Mouse (Mus musculus) liver, embryonic 14.5 days (tissue): ENCODE data around the gene Hpdl. TPM values are rescaled to one million over a fixed set of nuclear protein-coding genes. Genes with fewer than 3 reads are reported as not detected.
A peak's percentile ranks its signal among the peaks of the same experiment; 100 is the strongest.

Experiments
- ATAC-seq: fragments of 200-750 bp; cut with Nextera tagmentation; 2 replicates; pipeline ENCODE4 v1.8.0; 2017; ENCODE audit warnings: moderate number of reproducible peaks, mild to moderate bottlenecking, moderate library complexity; ENCODE audit not compliant: insufficient read depth
- DNase-seq, 3 experiments: peaks; one replicate each; pipeline ENCODE4 v3.0.0-alpha.2; 2012 to 2013; ENCODE audit warnings: low read depth in 3 of 3, low spot score in 3 of 3
- H3K27ac ChIP-seq: fragments of 300-500 bp; sonication (generic); 2 replicates; pipeline ENCODE4 v1.5.1; 2014; ENCODE audit warnings: moderate library complexity, mild to moderate bottlenecking, control low read depth, inconsistent platforms
- H3K27me3 ChIP-seq: fragments of 300-500 bp; sonication (generic); 2 replicates; pipeline ENCODE4 v1.6.1; 2014; ENCODE audit warnings: mild to moderate bottlenecking, low read length, moderate library complexity; ENCODE audit not compliant: control insufficient read depth, insufficient read depth
- H3K36me3 ChIP-seq: fragments of 300-500 bp; sonication (generic); replicated peaks from 2 replicates; pipeline ENCODE4 v1.6.1; 2014; ENCODE audit warnings: low read depth; ENCODE audit not compliant: control insufficient read depth, insufficient read depth
- H3K4me1 ChIP-seq, 2 experiments: fragments of 200-500 bp in 1 of 2; fragments of 300-500 bp in 1 of 2; sonication (generic) in 1 of 2; replicated peaks; 2 replicates each; pipeline ENCODE4 v1.6.1; 2012 to 2014; ENCODE audit warnings: antibody characterized with exemption in 1 of 2, inconsistent platforms in 1 of 2, low read length in 1 of 2; ENCODE audit not compliant: control insufficient read depth in 2 of 2, insufficient read depth in 2 of 2
- H3K4me2 ChIP-seq: fragments of 300-500 bp; sonication (generic); 2 replicates; pipeline ENCODE4 v1.6.1; 2014; ENCODE audit warnings: low read depth, mild to moderate bottlenecking, control low read depth, moderate library complexity
- H3K4me3 ChIP-seq, 2 experiments: fragments of 200-500 bp in 1 of 2; fragments of 300-500 bp in 1 of 2; sonication (generic) in 1 of 2; 2 replicates each; pipeline ENCODE4 v1.5.1; 2012 to 2014; ENCODE audit warnings: low read depth in 2 of 2, low read length in 2 of 2, mild to moderate bottlenecking in 2 of 2, control low read depth in 1 of 2, inconsistent platforms in 1 of 2, moderate library complexity in 1 of 2; ENCODE audit not compliant: insufficient read depth in 1 of 2
- H3K9ac ChIP-seq: fragments of 300-500 bp; sonication (generic); replicated peaks from 2 replicates; pipeline ENCODE4 v1.6.1; 2014; ENCODE audit warnings: mild to moderate bottlenecking, control low read depth, moderate library complexity
- H3K9me3 ChIP-seq: fragments of 300-500 bp; sonication (generic); 2 replicates; pipeline ENCODE4 v1.6.1; 2016; ENCODE audit warnings: low read length, mixed read lengths; ENCODE audit not compliant: control insufficient read depth
- CTCF ChIP-seq: IDR thresholded peaks from 2 replicates; pipeline ENCODE4 v1.5.1; 2016; ENCODE audit warnings: antibody characterized with exemption, low read depth, control low read depth
- EP300 ChIP-seq: IDR thresholded peaks from 2 replicates; pipeline ENCODE4 v1.6.1; 2016; ENCODE audit warnings: antibody characterized with exemption, low read depth
- WGBS: fragments of 180-500 bp; shearing (Covaris S2); extraction: QIAGEN DNeasy Blood & Tissue Kit; methylation state at CpG from one replicate; pipeline ENCODE4 v1.1.7; 2014; ENCODE audit not compliant: insufficient replicate concordance; 5-methylcytosine and 5-hydroxymethylcytosine counted together
- polyA plus RNA-seq, 2 experiments: library from polyadenylated mRNA; depleted of rRNA in 1 of 2; stranded (reverse) in 1 of 2; unstranded in 1 of 2; fragments of >200 nt; fragmentation: Nextera tagmentation in 1 of 2; extraction: Ambion mirVana in 1 of 2; gene quantifications; 2 replicates each; pipeline versions ENCODE4 v1.2.1 to v1.2.3; 2012 to 2014

Hpdl gene
- polyA plus RNA-seq, 2 experiments = 0.19 TPM

GRCm38 (mm10) chr4:116780541-116780940 lies 41.0 kb downstream of the Hpdl start:
- Histone ChIP-seq H3K36me3 (no peaks in the 10 kb centered on the region), H3K9me3 (no peaks in the 10 kb centered on the region), H3K4me3 (no peak overlapping the region), H3K27me3 (no peaks in the 10 kb centered on the region), H3K4me1 (no peaks in the 10 kb centered on the region), H3K4me2 (no peak overlapping the region), H3K9ac (no peak overlapping the region), H3K27ac (no peak overlapping the region)
- no peak for ATAC-seq
- WGBS = 53% methylated on average over 2 of the region's 2 CpGs
- no peak for TF ChIP-seq EP300
- no peak for TF ChIP-seq CTCF
- DNase-seq = no peak

- H3K9me3 ChIP-seq = no peaks in the 10 kb centered on the region
- no peaks in the 10 kb centered on the region for H3K27me3 ChIP-seq
- H3K4me3 ChIP-seq = no peak overlapping the region
- H3K9ac ChIP-seq = no peak overlapping the region
- no peak for TF ChIP-seq EP300
- no peaks in the 10 kb centered on the region for H3K4me1 ChIP-seq
- H3K27ac ChIP-seq = no peak overlapping the region
- H3K36me3 ChIP-seq = no peaks in the 10 kb centered on the region
- no peak for DNase-seq
- 61% methylated on average over 3 of the region's 3 CpGs for WGBS
- ATAC-seq = no peak
- H3K4me2 ChIP-seq = no peak overlapping the region
Observed at GRCm38 (mm10) chr4:116777079-116777478, 44.4 kb downstream of the Hpdl start.

DNA sequence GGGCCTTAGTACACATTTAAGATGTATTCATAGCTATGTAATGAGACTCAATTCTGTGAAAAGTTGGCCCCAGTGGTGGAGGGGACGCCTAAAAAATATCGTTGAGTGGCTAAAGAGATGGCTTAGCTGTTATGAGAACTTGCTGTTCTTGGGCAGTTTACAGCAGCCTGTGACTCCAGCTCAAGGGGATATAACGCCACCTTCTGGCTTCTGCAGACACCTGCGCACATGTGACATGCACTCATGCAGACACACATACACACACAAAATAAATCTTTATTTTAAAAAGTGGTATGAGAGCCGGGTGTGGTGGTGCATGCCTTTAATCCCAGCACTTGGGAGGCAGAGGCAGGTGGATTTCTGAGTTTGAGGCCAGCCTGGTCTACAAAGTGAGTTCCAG lies 45.1 kb downstream of the Hpdl start:
- no peaks in the 10 kb centered on the region for H3K36me3 ChIP-seq
- ATAC-seq (no peak), DNase-seq (no peak)
- no peaks in the 10 kb centered on the region for H3K27me3 ChIP-seq
- 67% methylated on average over 5 of the region's 5 CpGs for WGBS
- H3K4me2 ChIP-seq = no peak overlapping the region
- no peaks in the 10 kb centered on the region for H3K4me1 ChIP-seq
- TF ChIP-seq CTCF (peak; percentile 28), EP300 (no peak)
- H3K9me3 ChIP-seq = no peaks in the 10 kb centered on the region
- no peak overlapping the region for H3K9ac ChIP-seq
- H3K27ac ChIP-seq = no peak overlapping the region
- no peak overlapping the region for H3K4me3 ChIP-seq

Other genes starting within 250 kb of the Hpdl start
- 1.9 and 2.1 TPM in 2 replicates for gene Ccdc17, start 225.1 kb downstream of the Hpdl start, polyA plus RNA-seq (2012; rRNA removed)
- gene Ccdc17, start 225.1 kb downstream of the Hpdl start, polyA plus RNA-seq (2014; fragmentation: Nextera tagmentation; extraction: Ambion mirVana) = 1.9 and 2.0 TPM in 2 replicates
- gene Nasp, start 193.8 kb downstream of the Hpdl start, polyA plus RNA-seq (2012; rRNA removed) = 19.2 and 38.1 TPM in 2 replicates
- 61.5 and 66.6 TPM in 2 replicates for gene Nasp, start 193.8 kb downstream of the Hpdl start, polyA plus RNA-seq (2014; fragmentation: Nextera tagmentation; extraction: Ambion mirVana)
- 176 and 194 TPM in 2 replicates for gene Akr1a1, start 170.0 kb downstream of the Hpdl start, polyA plus RNA-seq (2012; rRNA removed)
- gene Akr1a1, start 170.0 kb downstream of the Hpdl start, polyA plus RNA-seq (2014; fragmentation: Nextera tagmentation; extraction: Ambion mirVana) = 275 and 295 TPM in 2 replicates
- gene Prdx1, start 136.2 kb downstream of the Hpdl start, polyA plus RNA-seq (2012; rRNA removed) = 127 and 234 TPM in 2 replicates
- 862 and 916 TPM in 2 replicates for gene Prdx1, start 136.2 kb downstream of the Hpdl start, polyA plus RNA-seq (2014; fragmentation: Nextera tagmentation; extraction: Ambion mirVana)
- gene Mmachc, start 113.3 kb downstream of the Hpdl start, polyA plus RNA-seq (2012; rRNA removed) = 7.0 and 8.5 TPM in 2 replicates
- 4.1 and 5.9 TPM in 2 replicates for gene Mmachc, start 113.3 kb downstream of the Hpdl start, polyA plus RNA-seq (2014; fragmentation: Nextera tagmentation; extraction: Ambion mirVana)
- 12.6 and 16.0 TPM in 2 replicates for gene Ccdc163, start 113.2 kb downstream of the Hpdl start, polyA plus RNA-seq (2012; rRNA removed)
- gene Ccdc163, start 113.2 kb downstream of the Hpdl start, polyA plus RNA-seq (2014; fragmentation: Nextera tagmentation; extraction: Ambion mirVana) = 9.1 and 12.7 TPM in 2 replicates
- gene Tesk2, start 100.8 kb downstream of the Hpdl start, polyA plus RNA-seq (2012; rRNA removed) = 1.3 and 1.6 TPM in 2 replicates
- 3.2 and 3.4 TPM in 2 replicates for gene Tesk2, start 100.8 kb downstream of the Hpdl start, polyA plus RNA-seq (2014; fragmentation: Nextera tagmentation; extraction: Ambion mirVana)
- 13.7 and 14.7 TPM in 2 replicates for gene Toe1, start 14.1 kb downstream of the Hpdl start, polyA plus RNA-seq (2012; rRNA removed)
- 14.2 and 15.0 TPM in 2 replicates for gene Toe1, start 14.1 kb downstream of the Hpdl start, polyA plus RNA-seq (2014; fragmentation: Nextera tagmentation; extraction: Ambion mirVana)
- 2.7 and 3.5 TPM in 2 replicates for gene Mutyh, start 14.0 kb downstream of the Hpdl start, polyA plus RNA-seq (2012; rRNA removed)
- 1.7 and 2.1 TPM in 2 replicates for gene Mutyh, start 14.0 kb downstream of the Hpdl start, polyA plus RNA-seq (2014; fragmentation: Nextera tagmentation; extraction: Ambion mirVana)
- 0.06 and 0.10 TPM in 2 replicates for gene Zswim5, start 55.7 kb upstream of the Hpdl start, polyA plus RNA-seq (2012; rRNA removed)
- 0.03 and 0.04 TPM in 2 replicates for gene Zswim5, start 55.7 kb upstream of the Hpdl start, polyA plus RNA-seq (2014; fragmentation: Nextera tagmentation; extraction: Ambion mirVana)
- 414 and 441 TPM in 2 replicates for gene Urod, start 172.7 kb upstream of the Hpdl start, polyA plus RNA-seq (2012; rRNA removed)
- gene Urod, start 172.7 kb upstream of the Hpdl start, polyA plus RNA-seq (2014; fragmentation: Nextera tagmentation; extraction: Ambion mirVana) = 567 and 604 TPM in 2 replicates
- gene Hectd3, start 173.6 kb upstream of the Hpdl start, polyA plus RNA-seq (2012; rRNA removed) = 8.0 and 8.9 TPM in 2 replicates
- 4.9 and 5.7 TPM in 2 replicates for gene Hectd3, start 173.6 kb upstream of the Hpdl start, polyA plus RNA-seq (2014; fragmentation: Nextera tagmentation; extraction: Ambion mirVana)
- 12.3 and 17.3 TPM in 2 replicates for gene Eif2b3, start 197.7 kb upstream of the Hpdl start, polyA plus RNA-seq (2012; rRNA removed)
- 32.7 and 34.3 TPM in 2 replicates for gene Eif2b3, start 197.7 kb upstream of the Hpdl start, polyA plus RNA-seq (2014; fragmentation: Nextera tagmentation; extraction: Ambion mirVana)